Mouse (Mus musculus): ENCODE results near the gene Usp8.

GRCm38 (mm10) chr2:126712526-126712925 is 5.4 kb downstream of the Usp8 start:
- no peak for TF ChIP-seq TAL1 (IDR thresholded peaks at IDR 0.05; ENCODE audit: low read length)
- TF ChIP-seq EP300 (IDR thresholded peaks at IDR 0.05; ENCODE audit: low read depth in 1 of 2, low read length in 2 of 2): no peak
- no peak for TF ChIP-seq POLR2A (IDR thresholded peaks at IDR 0.05; ENCODE audit: control insufficient read depth in 1 of 2, insufficient read depth in 1 of 2, low read depth in 1 of 2, low read length in 2 of 2, poor library complexity in 1 of 2)
- no peak for TF ChIP-seq TCF12 (IDR thresholded peaks at IDR 0.05; ENCODE audit: low read depth, low read length)
- no peak for TF ChIP-seq UBTF (IDR thresholded peaks at IDR 0.05; ENCODE audit: borderline replicate concordance, insufficient read depth, low read depth, low read length)
- TF ChIP-seq CTCF (IDR thresholded peaks at IDR 0.05 in 2 of 3, conservative IDR thresholded peaks at IDR 0.05 in 1 of 3; ENCODE audit: control insufficient read depth in 1 of 3, insufficient read depth in 1 of 3, low read depth in 2 of 3, low read length in 3 of 3, poor library complexity in 1 of 3, severe bottlenecking in 1 of 3): no peak
- no peak for TF ChIP-seq POLR2AphosphoS2 (IDR thresholded peaks at IDR 0.05; ENCODE audit: low read length)
- no peak for TF ChIP-seq ZNF384 (IDR thresholded peaks at IDR 0.05; ENCODE audit: low read depth, low read length)
- no peak for TF ChIP-seq ETS1 (IDR thresholded peaks at IDR 0.05; ENCODE audit: low read depth, low read length)
- no peak for TF ChIP-seq JUND (IDR thresholded peaks at IDR 0.05; ENCODE audit: low read depth, low read length)
- TF ChIP-seq BHLHE40 (IDR thresholded peaks at IDR 0.05; ENCODE audit: borderline replicate concordance, low read depth, low read length): no peak
- no peak for TF ChIP-seq NELFE (IDR thresholded peaks at IDR 0.05; ENCODE audit: low read depth, low read length)
- TF ChIP-seq HCFC1 (IDR thresholded peaks at IDR 0.05; ENCODE audit: low read depth, low read length): no peak
- no peak for TF ChIP-seq MAX (IDR thresholded peaks at IDR 0.05; ENCODE audit: low read length)
